Mouse (Mus musculus) hindbrain, embryonic 12.5 days (tissue): Measurements from ENCODE around the gene Ncoa4. TPM values are rescaled to one million over a fixed set of nuclear protein-coding genes. Genes with fewer than 3 reads are reported as not detected.

ENCODE experiments used
- ATAC-seq: fragments of 200-750 bp; cut with Nextera tagmentation; 2 replicates; pipeline ENCODE4 v1.8.0; 2017; ENCODE audit warnings: moderate TSS enrichment; ENCODE audit not compliant: low FRiP score
- H3K27ac ChIP-seq: fragments of 300-500 bp; sonication (generic); 2 replicates; pipeline ENCODE4 v1.5.1; 2016; ENCODE audit warnings: mild to moderate bottlenecking
- H3K27me3 ChIP-seq: fragments of 300-500 bp; sonication (generic); 2 replicates; pipeline ENCODE4 v1.6.1; 2016; ENCODE audit warnings: mild to moderate bottlenecking
- H3K36me3 ChIP-seq: fragments of 300-500 bp; sonication (generic); 2 replicates; pipeline ENCODE4 v1.6.1; 2016; ENCODE audit warnings: mild to moderate bottlenecking
- H3K4me1 ChIP-seq: fragments of 300-500 bp; sonication (generic); 2 replicates; pipeline ENCODE4 v1.6.1; 2016
- H3K4me2 ChIP-seq: fragments of 300-500 bp; sonication (generic); replicated peaks from 2 replicates; pipeline ENCODE4 v1.6.1; 2016; ENCODE audit warnings: mild to moderate bottlenecking
- H3K4me3 ChIP-seq: fragments of 300-500 bp; sonication (generic); 2 replicates; pipeline ENCODE4 v1.5.1; 2016; ENCODE audit warnings: mild to moderate bottlenecking
- H3K9ac ChIP-seq: fragments of 300-500 bp; sonication (generic); 2 replicates; pipeline ENCODE4 v1.6.1; 2016; ENCODE audit warnings: mild to moderate bottlenecking, moderate library complexity
- H3K9me3 ChIP-seq: fragments of 300-500 bp; sonication (generic); replicated peaks from 2 replicates; pipeline ENCODE4 v1.6.1; 2016; ENCODE audit warnings: mild to moderate bottlenecking
- WGBS: fragments of 180-500 bp; shearing (Covaris S2); methylation state at CpG from one replicate; pipeline ENCODE4 v1.1.7; 2016; 5-methylcytosine and 5-hydroxymethylcytosine counted together
- polyA plus RNA-seq: library from polyadenylated mRNA; unstranded; fragments of >200 nt; fragmentation: Nextera tagmentation; extraction: Ambion mirVana; gene quantifications from 2 replicates; pipeline ENCODE4 v1.2.1, GENCODE M21; 2016

Gene Ncoa4
- polyA plus RNA-seq, 1 experiment from 2014 or later: 96.2 TPM

DNA sequence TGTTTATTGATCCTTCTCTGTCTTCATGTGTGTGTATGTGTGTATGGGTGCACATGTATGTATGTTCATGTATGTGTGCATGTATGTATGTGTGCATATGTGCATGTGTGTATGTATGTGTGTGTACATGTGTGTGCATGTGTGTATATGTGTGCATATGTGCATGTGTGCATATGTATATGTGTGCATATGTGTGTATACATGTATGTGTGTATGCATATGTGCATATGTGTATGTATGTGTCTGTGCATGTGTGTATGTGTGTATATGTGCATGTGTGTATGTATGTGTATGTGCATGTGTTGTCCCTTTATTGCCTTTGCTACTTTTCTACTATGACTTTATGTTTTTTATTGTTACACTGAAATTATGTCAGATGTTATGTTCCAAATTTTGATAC is 14.9 kb upstream of the Ncoa4 start:
- Histone ChIP-seq H3K27ac (no peak overlapping the region), H3K4me2 (no peak overlapping the region), H3K36me3 (no peaks in the 10 kb centered on the region), H3K4me1 (no peaks in the 10 kb centered on the region), H3K9me3 (peaks cover 3% of the 10 kb centered on the region), H3K4me3 (no peak overlapping the region), H3K9ac (no peak overlapping the region), H3K27me3 (no peaks in the 10 kb centered on the region)
- no peak for ATAC-seq

DNA sequence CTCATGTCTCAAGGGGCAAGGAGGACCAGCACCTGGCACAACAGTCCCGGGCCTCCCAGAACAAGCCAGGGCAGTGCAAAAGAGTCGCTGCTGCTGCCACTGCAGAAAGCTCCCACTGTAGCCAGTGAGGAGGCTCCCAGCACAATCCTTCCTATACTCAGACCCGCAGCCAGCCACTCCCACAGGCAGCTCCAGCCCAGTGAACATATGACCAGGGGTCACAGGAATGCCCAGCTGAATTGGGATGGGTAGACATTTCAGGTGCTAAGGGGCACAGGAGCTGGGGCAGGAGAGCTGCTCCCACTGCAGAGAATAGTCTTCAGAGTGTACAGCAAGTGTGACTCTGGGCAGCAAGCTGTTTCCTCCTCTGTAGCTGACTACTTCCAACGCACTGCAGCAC is 14.3 kb upstream of the Ncoa4 start:
- peaks cover 3% of the 10 kb centered on the region for H3K9me3 ChIP-seq
- H3K36me3 ChIP-seq: no peaks in the 10 kb centered on the region
- H3K27me3 ChIP-seq: no peaks in the 10 kb centered on the region
- ATAC-seq: no peak
- no peak overlapping the region for H3K9ac ChIP-seq
- H3K4me1 ChIP-seq: no peaks in the 10 kb centered on the region
- H3K4me2 ChIP-seq: no peak overlapping the region
- no peak overlapping the region for H3K4me3 ChIP-seq
- 73% methylated on average over 4 of the region's 4 CpGs for WGBS
- H3K27ac ChIP-seq: no peak overlapping the region

GRCm38 (mm10) chr14:32145809-32146511 is 13.7 kb upstream of the Ncoa4 start:
- 88% methylated on average over 7 of the region's 7 CpGs for WGBS
- no peak for ATAC-seq
- no peaks in the 10 kb centered on the region for H3K36me3 ChIP-seq

GRCm38 (mm10) chr14:32146578-32146977 is 13.1 kb upstream of the Ncoa4 start:
- no peak overlapping the region for H3K4me3 ChIP-seq
- 73% methylated on average over 2 of the region's 2 CpGs for WGBS
- H3K4me1 ChIP-seq: no peaks in the 10 kb centered on the region
- H3K9me3 ChIP-seq: peaks cover 3% of the 10 kb centered on the region
- no peak overlapping the region for H3K27ac ChIP-seq
- ATAC-seq: no peak
- no peaks in the 10 kb centered on the region for H3K27me3 ChIP-seq
- no peaks in the 10 kb centered on the region for H3K36me3 ChIP-seq
- H3K4me2 ChIP-seq: no peak overlapping the region
- H3K9ac ChIP-seq: no peak overlapping the region

More at GRCm38 (mm10) chr14:32145809-32146511, 13.7 kb upstream of the Ncoa4 start:
- no peaks in the 10 kb centered on the region for H3K4me1 ChIP-seq
- H3K4me3 ChIP-seq: no peak overlapping the region
- no peak overlapping the region for H3K4me2 ChIP-seq
- H3K27me3 ChIP-seq: no peaks in the 10 kb centered on the region
- no peak overlapping the region for H3K9ac ChIP-seq
- peaks cover 3% of the 10 kb centered on the region for H3K9me3 ChIP-seq
- H3K27ac ChIP-seq: no peak overlapping the region

DNA sequence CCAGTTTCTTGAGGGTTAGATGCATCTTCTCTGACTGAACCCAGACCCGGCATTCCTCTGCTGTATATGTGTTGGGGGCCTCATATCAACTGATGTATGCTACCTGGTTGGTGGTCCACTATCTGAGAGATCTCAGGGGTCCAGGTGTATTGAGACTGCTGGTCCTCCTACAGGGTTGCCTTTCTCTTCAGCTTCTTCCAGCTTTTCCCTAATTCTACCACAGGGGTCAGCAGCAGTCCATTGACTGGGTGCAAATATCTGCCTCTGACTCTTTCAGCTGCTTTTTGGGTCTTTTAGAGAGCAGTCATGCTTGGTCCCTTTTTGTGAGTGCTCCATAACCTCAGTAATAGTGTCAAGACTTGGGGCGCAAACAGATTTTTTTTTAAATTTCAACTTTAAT is 8.8 kb upstream of the Ncoa4 start:
- Histone ChIP-seq H3K4me3 (no peak overlapping the region), H3K27ac (no peak overlapping the region), H3K4me2 (no peak overlapping the region), H3K9ac (no peak overlapping the region), H3K9me3 (peaks cover 3% of the 10 kb centered on the region), H3K4me1 (no peaks in the 10 kb centered on the region), H3K36me3 (no peaks in the 10 kb centered on the region), H3K27me3 (no peaks in the 10 kb centered on the region)
- ATAC-seq: no peak
- 92% methylated on average over 2 of the region's 2 CpGs for WGBS

DNA sequence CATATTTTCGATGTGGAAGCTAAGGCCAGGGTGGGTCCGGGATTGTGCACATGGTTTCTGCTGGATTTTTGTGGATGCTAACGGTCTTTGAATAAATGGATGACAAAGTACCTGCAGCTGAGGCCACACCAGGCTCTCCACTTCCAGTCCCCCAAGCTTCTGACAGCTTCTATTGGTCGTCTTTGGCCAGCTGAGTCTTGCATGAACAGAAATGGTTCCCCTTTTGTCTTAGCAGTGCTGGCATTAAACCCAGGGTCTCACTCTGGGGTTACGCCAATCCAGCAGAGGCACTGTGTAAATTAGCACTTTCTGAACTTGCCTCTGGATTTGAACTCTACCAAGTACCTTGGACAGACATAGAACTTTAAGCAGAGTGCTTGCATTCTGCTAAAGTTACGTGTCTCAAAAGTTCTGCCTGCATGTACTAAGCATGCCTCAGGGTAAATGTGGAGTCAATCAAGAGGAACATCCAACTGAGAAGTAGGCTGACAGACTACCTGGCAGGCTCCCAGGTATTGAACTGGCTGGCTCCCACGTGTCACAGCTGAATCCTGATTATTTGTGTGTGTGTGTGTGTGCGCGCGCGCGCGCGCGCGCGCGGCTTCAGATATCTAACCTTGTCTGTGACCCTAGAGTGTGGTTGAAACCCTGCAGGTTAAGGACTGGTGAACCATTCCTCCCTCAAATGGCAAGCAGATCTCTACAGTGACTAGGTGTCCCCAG is 7.3 kb upstream of the Ncoa4 start:
- peaks cover 3% of the 10 kb centered on the region; the same call in 1 of the 2 replicates for H3K9me3 ChIP-seq
- ATAC-seq: no peak
- WGBS: 91% methylated on average over 18 of the region's 18 CpGs

GRCm38 (mm10) chr14:32153156-32153555 is 6.5 kb upstream of the Ncoa4 start:
- no peak for ATAC-seq
- no peaks in the 10 kb centered on the region for H3K4me1 ChIP-seq
- 94% methylated on average over 2 of the region's 2 CpGs for WGBS
- no peaks in the 10 kb centered on the region for H3K36me3 ChIP-seq
- H3K27me3 ChIP-seq: no peaks in the 10 kb centered on the region; the same call in 1 of the 2 replicates
- no peak overlapping the region for H3K4me2 ChIP-seq
- no peak overlapping the region for H3K4me3 ChIP-seq
- no peak overlapping the region for H3K9ac ChIP-seq
- H3K27ac ChIP-seq: no peak overlapping the region
- H3K9me3 ChIP-seq: no peaks in the 10 kb centered on the region

More for the DNA sequence above, 7.3 kb upstream of the Ncoa4 start:
- Histone ChIP-seq H3K27me3 (no peaks in the 10 kb centered on the region; the same call in 1 of the 2 replicates), H3K4me2 (no peak overlapping the region), H3K4me1 (no peaks in the 10 kb centered on the region), H3K36me3 (no peaks in the 10 kb centered on the region), H3K4me3 (no peak overlapping the region), H3K9ac (no peak overlapping the region), H3K27ac (no peak overlapping the region)

GRCm38 (mm10) chr14:32154758-32155157 is 4.9 kb upstream of the Ncoa4 start:
- H3K4me1 ChIP-seq: peaks cover 7% of the 10 kb centered on the region
- H3K27me3 ChIP-seq: no peaks in the 10 kb centered on the region; the same call in 1 of the 2 replicates
- H3K4me3 ChIP-seq: no peak overlapping the region
- no peak overlapping the region for H3K9ac ChIP-seq
- WGBS: 91% methylated on average over 6 of the region's 6 CpGs
- H3K9me3 ChIP-seq: no peaks in the 10 kb centered on the region
- no peak overlapping the region for H3K4me2 ChIP-seq
- H3K36me3 ChIP-seq: no peaks in the 10 kb centered on the region
- H3K27ac ChIP-seq: no peak overlapping the region
- ATAC-seq: no peak

GRCm38 (mm10) chr14:32159150-32159670 is 455 bp upstream of the Ncoa4 start:
- no peak overlapping the region for H3K27ac ChIP-seq
- 36% methylated on average over 4 of the region's 4 CpGs for whole genome bisulfite sequencing
- no peak; the same call in 1 of the 2 replicates for ATAC-seq

DNA sequence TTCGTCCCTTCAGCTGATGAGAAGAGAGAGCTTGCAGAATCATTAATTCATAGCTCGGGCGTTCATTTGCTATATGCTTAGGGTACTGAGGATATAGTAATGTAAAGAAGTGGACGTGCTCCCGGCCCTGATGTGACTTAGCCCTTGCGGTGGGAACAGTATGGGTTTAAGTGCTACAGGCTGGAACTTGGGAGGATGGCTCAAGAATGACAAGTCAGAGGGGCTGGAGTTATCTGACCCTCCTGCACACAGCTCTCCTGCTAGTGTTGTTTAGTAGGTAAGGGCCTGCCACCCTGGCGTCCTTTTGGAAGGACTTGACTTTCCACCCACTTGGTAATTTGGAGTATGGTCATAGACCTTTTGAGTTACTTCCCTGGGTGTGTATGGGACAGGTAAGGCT is 898 bp downstream of the Ncoa4 start:
- peak overlapping the region; percentile 88 for H3K4me2 ChIP-seq
- peak overlapping the region; percentile 88 for H3K9ac ChIP-seq
- H3K27me3 ChIP-seq: no peaks in the 10 kb centered on the region; the same call in 1 of the 2 replicates
- 42% methylated on average over 7 of the region's 7 CpGs for WGBS
- H3K4me1 ChIP-seq: peaks cover 30% of the 10 kb centered on the region
- peak overlapping the region; percentile 79; the same call in 1 of the 2 replicates for H3K27ac ChIP-seq
- ATAC-seq: no peak
- H3K4me3 ChIP-seq: peak overlapping the region; percentile 76
- H3K9me3 ChIP-seq: no peaks in the 10 kb centered on the region
- H3K36me3 ChIP-seq: no peaks in the 10 kb centered on the region

More at GRCm38 (mm10) chr14:32159150-32159670, 455 bp upstream of the Ncoa4 start:
- peak overlapping the region; percentile 88 for H3K4me2 ChIP-seq
- H3K9ac ChIP-seq: peak overlapping the region; percentile 41
- H3K4me3 ChIP-seq: peak overlapping the region; percentile 76
- H3K9me3 ChIP-seq: no peaks in the 10 kb centered on the region
- H3K27me3 ChIP-seq: no peaks in the 10 kb centered on the region; the same call in 1 of the 2 replicates
- peaks cover 21% of the 10 kb centered on the region for H3K4me1 ChIP-seq
- H3K36me3 ChIP-seq: no peaks in the 10 kb centered on the region

- ATAC-seq: no peak
- no peaks in the 10 kb centered on the region; the same call in 1 of the 2 replicates for H3K27me3 ChIP-seq
- H3K9ac ChIP-seq: peak overlapping the region; percentile 88; the same call in 1 of the 2 replicates
- peak overlapping the region; percentile 88 for H3K4me2 ChIP-seq
- no peaks in the 10 kb centered on the region for H3K36me3 ChIP-seq
- no peaks in the 10 kb centered on the region for H3K9me3 ChIP-seq
- H3K4me1 ChIP-seq: peaks cover 35% of the 10 kb centered on the region
- WGBS: 90% methylated on average over 12 of the region's 12 CpGs
- no peak overlapping the region for H3K27ac ChIP-seq
- H3K4me3 ChIP-seq: no peak overlapping the region; the same call in 1 of the 2 replicates
Observed at GRCm38 (mm10) chr14:32161090-32161885, 1.6 kb downstream of the Ncoa4 start.

- Histone ChIP-seq H3K4me3 (no peak overlapping the region), H3K27ac (no peak overlapping the region), H3K36me3 (no peaks in the 10 kb centered on the region), H3K4me1 (peaks cover 35% of the 10 kb centered on the region), H3K9ac (no peak overlapping the region), H3K4me2 (no peak overlapping the region), H3K9me3 (no peaks in the 10 kb centered on the region), H3K27me3 (no peaks in the 10 kb centered on the region)
- no peak for ATAC-seq
- 96% methylated on average over 5 of the region's 5 CpGs for WGBS
Observed at GRCm38 (mm10) chr14:32162231-32162630, 2.6 kb downstream of the Ncoa4 start.
